Mouse (Mus musculus) spleen, adult 2 months (tissue): Measurements from ENCODE around the gene Metrnl.

Experiments used
- CTCF ChIP-seq: fragments of 200-500 bp; IDR thresholded peaks from 2 replicates; pipeline ENCODE4 v1.5.1; 2011; ENCODE audit warnings: mild to moderate bottlenecking, inconsistent platforms; ENCODE audit not compliant: insufficient read depth, insufficient read length, insufficient replicate concordance; ENCODE audit errors: extremely low read depth
- POLR2A ChIP-seq: fragments of 200-500 bp; IDR thresholded peaks from 2 replicates; pipeline ENCODE4 v1.6.1; 2011; ENCODE audit warnings: low read depth, low read length, inconsistent platforms

- TF ChIP-seq POLR2A, result no peak
- TF ChIP-seq CTCF, result no peak
Measured at GRCm38 (mm10) chr11:121688024-121688423, 13.3 kb upstream of the Metrnl start.
